Mouse (Mus musculus) ES-Bruce4 (cell line): ENCODE measurements at regions not wholly inside any gene's neighbourhood (a gene's known extent, or its start where the extent isn't known, plus 50 kb on each side); places are given as distances from the start of the nearest gene placed in this dataset.

Source experiments
- CTCF ChIP-seq: IDR thresholded peaks from one replicate; pipeline ENCODE4 v1.8.1; 2011; ENCODE audit warnings: low read depth, low read length
- EP300 ChIP-seq: IDR thresholded peaks from 2 replicates; pipeline ENCODE4 v1.6.1; 2011; ENCODE audit warnings: low read depth, low read length; ENCODE audit not compliant: insufficient read depth
- POLR2A ChIP-seq: IDR thresholded peaks from one replicate; pipeline ENCODE4 v1.8.1; 2011; ENCODE audit warnings: low read length; ENCODE audit not compliant: insufficient read depth

- TF ChIP-seq CTCF, result no peak
- TF ChIP-seq POLR2A, result no peak
- no peak for TF ChIP-seq EP300
Observed at GRCm38 (mm10) chr9:15175866-15176265, 63.0 kb upstream of the Vstm5 start.
